Mouse (Mus musculus): ENCODE measurements around the gene Slc26a6. TPM values are rescaled to one million over a fixed set of nuclear protein-coding genes. Genes with fewer than 3 reads are reported as not detected.
A peak's percentile ranks its signal among the peaks of the same experiment; 100 is the strongest.

Gene Slc26a6
- polyA plus RNA-seq, 1 experiment from 2014 or later = 12.7 TPM

GRCm38 (mm10) chr9:108815557-108815956, 37.5 kb upstream of the Slc26a6 start:
- Histone ChIP-seq H3K27me3 (ENCODE audit: control insufficient read depth, insufficient read depth, low read length) (no peaks in the 10 kb centered on the region), H3K9ac (ENCODE audit: low read length) (no peak overlapping the region), H3K9me3 (ENCODE audit: control insufficient read depth, low read length) (no peaks in the 10 kb centered on the region), H3K36me3 (ENCODE audit: control insufficient read depth, insufficient read depth, low read length) (no peaks in the 10 kb centered on the region; the same call in 1 of the 2 replicates), H3K4me3 (ENCODE audit: low read depth, low read length) (no peak overlapping the region), H3K4me1 (replicated peaks; ENCODE audit: control insufficient read depth, insufficient read depth, low read length) (no peaks in the 10 kb centered on the region), H3K27ac (ENCODE audit: low read depth, low read length) (no peak overlapping the region), H3K4me2 (ENCODE audit: low read depth, low read length, severe bottlenecking) (no peak overlapping the region)
- 91% methylated on average over 7 of the region's 7 CpGs for WGBS
- DNase-seq (ENCODE audit: low spot score) = no peak
- ATAC-seq (replicated peaks; ENCODE audit: low FRiP score) = no peak

GRCm38 (mm10) chr9:108819495-108819894, 33.6 kb upstream of the Slc26a6 start:
- WGBS = 58% methylated on average over 3 of the region's 3 CpGs

GRCm38 (mm10) chr9:108820077-108820476, 33.0 kb upstream of the Slc26a6 start:
- DNase-seq (ENCODE audit: low spot score) = no peak
- Histone ChIP-seq H3K9me3 (ENCODE audit: control insufficient read depth, low read length) (no peaks in the 10 kb centered on the region), H3K4me1 (replicated peaks; ENCODE audit: control insufficient read depth, insufficient read depth, low read length) (no peaks in the 10 kb centered on the region), H3K4me3 (ENCODE audit: low read depth, low read length) (no peak overlapping the region), H3K27me3 (ENCODE audit: control insufficient read depth, insufficient read depth, low read length) (peaks cover 3% of the 10 kb centered on the region; the same call in 1 of the 2 replicates), H3K4me2 (ENCODE audit: low read depth, low read length, severe bottlenecking) (no peak overlapping the region), H3K27ac (ENCODE audit: low read depth, low read length) (no peak overlapping the region), H3K9ac (ENCODE audit: low read length) (no peak overlapping the region), H3K36me3 (ENCODE audit: control insufficient read depth, insufficient read depth, low read length) (no peaks in the 10 kb centered on the region; the same call in 1 of the 2 replicates)
- WGBS = 74% methylated on average over 5 of the region's 5 CpGs
- ATAC-seq (replicated peaks; ENCODE audit: low FRiP score) = no peak

More at GRCm38 (mm10) chr9:108819495-108819894, 33.6 kb upstream of the Slc26a6 start:
- Histone ChIP-seq H3K27me3 (ENCODE audit: control insufficient read depth, insufficient read depth, low read length) (peaks cover 3% of the 10 kb centered on the region; the same call in 1 of the 2 replicates), H3K4me3 (ENCODE audit: low read depth, low read length) (no peak overlapping the region), H3K9ac (ENCODE audit: low read length) (no peak overlapping the region), H3K4me2 (ENCODE audit: low read depth, low read length, severe bottlenecking) (no peak overlapping the region), H3K36me3 (ENCODE audit: control insufficient read depth, insufficient read depth, low read length) (no peaks in the 10 kb centered on the region; the same call in 1 of the 2 replicates), H3K9me3 (ENCODE audit: control insufficient read depth, low read length) (no peaks in the 10 kb centered on the region), H3K4me1 (replicated peaks; ENCODE audit: control insufficient read depth, insufficient read depth, low read length) (no peaks in the 10 kb centered on the region), H3K27ac (ENCODE audit: low read depth, low read length) (no peak overlapping the region)
- no peak for ATAC-seq (replicated peaks; ENCODE audit: low FRiP score)
- DNase-seq (ENCODE audit: low spot score) = peak; percentile 72

GRCm38 (mm10) chr9:108824144-108824685, 28.9 kb upstream of the Slc26a6 start:
- 4% methylated on average over 25 of the region's 25 CpGs for WGBS
- Histone ChIP-seq H3K27ac (ENCODE audit: low read depth, low read length) (no peak overlapping the region), H3K4me3 (ENCODE audit: low read depth, low read length) (peak overlapping the region; percentile 64), H3K9me3 (ENCODE audit: control insufficient read depth, low read length) (no peaks in the 10 kb centered on the region), H3K36me3 (ENCODE audit: control insufficient read depth, insufficient read depth, low read length) (no peaks in the 10 kb centered on the region), H3K9ac (ENCODE audit: low read length) (peak overlapping the region; percentile 30; the same call in 1 of the 2 replicates), H3K4me2 (ENCODE audit: low read depth, low read length, severe bottlenecking) (peak overlapping the region; percentile 53), H3K4me1 (replicated peaks; ENCODE audit: control insufficient read depth, insufficient read depth, low read length) (peaks cover 5% of the 10 kb centered on the region; the same call in 1 of the 2 replicates), H3K27me3 (ENCODE audit: control insufficient read depth, insufficient read depth, low read length) (peaks cover 28% of the 10 kb centered on the region)
- ATAC-seq (replicated peaks; ENCODE audit: low FRiP score) (no peak), DNase-seq (ENCODE audit: low spot score) (no peak)

GRCm38 (mm10) chr9:108824755-108825413, 28.2 kb upstream of the Slc26a6 start:
- H3K36me3 ChIP-seq (ENCODE audit: control insufficient read depth, insufficient read depth, low read length) = no peaks in the 10 kb centered on the region
- no peak overlapping the region for H3K27ac ChIP-seq (ENCODE audit: low read depth, low read length)
- H3K9ac ChIP-seq (ENCODE audit: low read length) = peak overlapping the region; percentile 30; the same call in 1 of the 2 replicates
- 1% methylated on average over 31 of the region's 31 CpGs for WGBS
- H3K4me1 ChIP-seq (replicated peaks; ENCODE audit: control insufficient read depth, insufficient read depth, low read length) = peaks cover 5% of the 10 kb centered on the region; the same call in 1 of the 2 replicates
- peak overlapping the region; percentile 64 for H3K4me3 ChIP-seq (ENCODE audit: low read depth, low read length)
- H3K27me3 ChIP-seq (ENCODE audit: control insufficient read depth, insufficient read depth, low read length) = peaks cover 28% of the 10 kb centered on the region
- H3K9me3 ChIP-seq (ENCODE audit: control insufficient read depth, low read length) = no peaks in the 10 kb centered on the region
- ATAC-seq (replicated peaks; ENCODE audit: low FRiP score) (peak; percentile 73), DNase-seq (ENCODE audit: low spot score) (peak; percentile 82)
- peak overlapping the region; percentile 53 for H3K4me2 ChIP-seq (ENCODE audit: low read depth, low read length, severe bottlenecking)

GRCm38 (mm10) chr9:108825820-108826699, 27.0 kb upstream of the Slc26a6 start, which contains the start of gene Celsr3:
TSS of gene Celsr3 (plus strand) at chr9:108826320.
- H3K27ac ChIP-seq (ENCODE audit: low read depth, low read length) = 0 out of 2 replicates have a peak within 1 kb of the TSS, but pooled peaks have one; percentile 31
- DNase-seq (ENCODE audit: low spot score) = peak; percentile 94
- peak within 1 kb of the TSS; percentile 53 for H3K4me2 ChIP-seq (ENCODE audit: low read depth, low read length, severe bottlenecking)
- H3K9me3 ChIP-seq (ENCODE audit: control insufficient read depth, low read length) = no peaks in the 10 kb centered on the region
- H3K27me3 ChIP-seq (ENCODE audit: control insufficient read depth, insufficient read depth, low read length) = peaks cover 36% of the 10 kb centered on the region
- peak within 1 kb of the TSS; percentile 63 for H3K9ac ChIP-seq (ENCODE audit: low read length)
- WGBS = 1% methylated on average over 64 of the region's 70 CpGs
- H3K36me3 ChIP-seq (ENCODE audit: control insufficient read depth, insufficient read depth, low read length) = no peaks in the 10 kb centered on the region
- peaks cover 5% of the 10 kb centered on the region; the same call in 1 of the 2 replicates for H3K4me1 ChIP-seq (replicated peaks; ENCODE audit: control insufficient read depth, insufficient read depth, low read length)
- peak; percentile 62 for ATAC-seq (replicated peaks; ENCODE audit: low FRiP score)
- peak within 1 kb of the TSS; percentile 64 for H3K4me3 ChIP-seq (ENCODE audit: low read depth, low read length)

- DNase-seq (ENCODE audit: low spot score) = peak; percentile 91
- H3K4me1 ChIP-seq (replicated peaks; ENCODE audit: control insufficient read depth, insufficient read depth, low read length) = peaks cover 8% of the 10 kb centered on the region
- H3K36me3 ChIP-seq (ENCODE audit: control insufficient read depth, insufficient read depth, low read length) = no peaks in the 10 kb centered on the region
- no peaks in the 10 kb centered on the region for H3K9me3 ChIP-seq (ENCODE audit: control insufficient read depth, low read length)
- peak overlapping the region; percentile 64 for H3K4me3 ChIP-seq (ENCODE audit: low read depth, low read length)
- peak; percentile 21; the same call in 1 of the 2 replicates for ATAC-seq (replicated peaks; ENCODE audit: low FRiP score)
- H3K27me3 ChIP-seq (ENCODE audit: control insufficient read depth, insufficient read depth, low read length) = peaks cover 41% of the 10 kb centered on the region
- H3K27ac ChIP-seq (ENCODE audit: low read depth, low read length) = no peak overlapping the region
- H3K4me2 ChIP-seq (ENCODE audit: low read depth, low read length, severe bottlenecking) = peak overlapping the region; percentile 53
- WGBS = 2% methylated on average over 39 of the region's 39 CpGs
- peak overlapping the region; percentile 63; the same call in 1 of the 2 replicates for H3K9ac ChIP-seq (ENCODE audit: low read length)
Measured at GRCm38 (mm10) chr9:108826700-108827340, 26.3 kb upstream of the Slc26a6 start.

- ATAC-seq (replicated peaks; ENCODE audit: low FRiP score) = no peak
- peaks cover 12% of the 10 kb centered on the region for H3K4me1 ChIP-seq (replicated peaks; ENCODE audit: control insufficient read depth, insufficient read depth, low read length)
- peak overlapping the region; percentile 53 for H3K4me2 ChIP-seq (ENCODE audit: low read depth, low read length, severe bottlenecking)
- H3K4me3 ChIP-seq (ENCODE audit: low read depth, low read length) = peak overlapping the region; percentile 64
- H3K27ac ChIP-seq (ENCODE audit: low read depth, low read length) = no peak overlapping the region
- peaks cover 44% of the 10 kb centered on the region for H3K27me3 ChIP-seq (ENCODE audit: control insufficient read depth, insufficient read depth, low read length)
- no peaks in the 10 kb centered on the region for H3K36me3 ChIP-seq (ENCODE audit: control insufficient read depth, insufficient read depth, low read length)
- H3K9ac ChIP-seq (ENCODE audit: low read length) = 0 out of 2 replicates have a peak overlapping the region, but pooled peaks have one; percentile 63
- DNase-seq (ENCODE audit: low spot score) = no peak
- no peaks in the 10 kb centered on the region for H3K9me3 ChIP-seq (ENCODE audit: control insufficient read depth, low read length)
- 17% methylated on average over 34 of the region's 34 CpGs for WGBS
Measured at GRCm38 (mm10) chr9:108827454-108827853, 25.6 kb upstream of the Slc26a6 start.

Data from forebrain, embryonic 11.5 days (tissue).